Mouse (Mus musculus) thymus, adult 2 months (tissue): ENCODE measurements at regions not wholly inside any gene's neighbourhood (a gene's known extent, or its start where the extent isn't known, plus 50 kb on each side); places are given as distances from the start of the nearest gene placed in this dataset.

Experiments used
- CTCF ChIP-seq: fragments of 200-500 bp; IDR thresholded peaks from 2 replicates; pipeline ENCODE4 v1.5.1; 2012; ENCODE audit warnings: mild to moderate bottlenecking, control low read depth, low read length, moderate library complexity, borderline replicate concordance; ENCODE audit not compliant: control insufficient read depth, poor library complexity, insufficient read depth; ENCODE audit errors: extremely low read depth
- POLR2A ChIP-seq: fragments of 200-500 bp; IDR thresholded peaks from 2 replicates; pipeline ENCODE4 v1.6.1; 2012; ENCODE audit warnings: mild to moderate bottlenecking, low read length, control low read depth, moderate library complexity; ENCODE audit not compliant: control insufficient read depth, poor library complexity, insufficient read depth; ENCODE audit errors: extremely low read depth

GRCm38 (mm10) chr5:119401915-119402314 is 268.6 kb upstream of the Tbx3 start:
- no peak for TF ChIP-seq POLR2A
- TF ChIP-seq CTCF: no peak
